In genomic region chr16:88258407-88258806, GRCm38 (mm10) we compare ENCODE assay signal across 13 mouse cellular contexts.
"Had no signal": no experiment of that assay in that cellular context is flagged by ENCODE, and none has a peak within 500 bp of the region (broad histone marks: within the 10 kb centered on the region; RNA-seq: fewer than 3 reads in every experiment).

No protein-coding gene starts in this region.

- DNase-seq: lung, embryonic 14.5 days; lung, postnatal 10 days; lung, postnatal 4 days; right cerebral cortex, postnatal 14 days; thymus, adult 2 months; thymus, postnatal 25 days; thymus, postnatal 4 days had no signal

- H3K4me3 ChIP-seq: midbrain, embryonic 10.5 days; midbrain, embryonic 12.5 days; midbrain, embryonic 15.5 days; neural tube, embryonic 12.5 days; stomach, embryonic 15.5 days had no signal

- H3K27ac ChIP-seq: midbrain, embryonic 10.5 days; midbrain, embryonic 12.5 days; midbrain, embryonic 15.5 days; neural tube, embryonic 12.5 days; stomach, embryonic 15.5 days; stomach, postnatal 0 days had no signal

- H3K9me3 ChIP-seq: midbrain, embryonic 10.5 days; midbrain, embryonic 12.5 days; midbrain, embryonic 15.5 days; neural tube, embryonic 12.5 days; stomach, embryonic 15.5 days had no signal

- H3K4me1 ChIP-seq: midbrain, embryonic 12.5 days; midbrain, embryonic 15.5 days; neural tube, embryonic 12.5 days; stomach, embryonic 15.5 days had no signal

- H3K4me2 ChIP-seq: lung, embryonic 14.5 days; midbrain, embryonic 12.5 days; midbrain, embryonic 15.5 days; neural tube, embryonic 12.5 days; stomach, embryonic 15.5 days had no signal

- H3K36me3 ChIP-seq: midbrain, embryonic 10.5 days; midbrain, embryonic 12.5 days; midbrain, embryonic 15.5 days; neural tube, embryonic 12.5 days; stomach, embryonic 15.5 days had no signal

- ATAC-seq: midbrain, embryonic 15.5 days had no signal

- H3K27me3 ChIP-seq: midbrain, embryonic 12.5 days; midbrain, embryonic 15.5 days; neural tube, embryonic 12.5 days; stomach, embryonic 15.5 days had no signal

- H3K9ac ChIP-seq: lung, embryonic 14.5 days; midbrain, embryonic 12.5 days; midbrain, embryonic 15.5 days; neural tube, embryonic 12.5 days; stomach, embryonic 15.5 days had no signal
